Mouse (Mus musculus) cerebellum, adult 9-11 months (tissue): ENCODE results near the gene Gramd1b.

Experiments used
- DNase-seq: peaks from one replicate; pipeline ENCODE4 v3.0.0; 2022

Gene Gramd1b

GRCm38 (mm10) chr9:40331411-40332286, 199.5 kb downstream of the Gramd1b start:
- DNase-seq, result peak; percentile 76

DNA sequence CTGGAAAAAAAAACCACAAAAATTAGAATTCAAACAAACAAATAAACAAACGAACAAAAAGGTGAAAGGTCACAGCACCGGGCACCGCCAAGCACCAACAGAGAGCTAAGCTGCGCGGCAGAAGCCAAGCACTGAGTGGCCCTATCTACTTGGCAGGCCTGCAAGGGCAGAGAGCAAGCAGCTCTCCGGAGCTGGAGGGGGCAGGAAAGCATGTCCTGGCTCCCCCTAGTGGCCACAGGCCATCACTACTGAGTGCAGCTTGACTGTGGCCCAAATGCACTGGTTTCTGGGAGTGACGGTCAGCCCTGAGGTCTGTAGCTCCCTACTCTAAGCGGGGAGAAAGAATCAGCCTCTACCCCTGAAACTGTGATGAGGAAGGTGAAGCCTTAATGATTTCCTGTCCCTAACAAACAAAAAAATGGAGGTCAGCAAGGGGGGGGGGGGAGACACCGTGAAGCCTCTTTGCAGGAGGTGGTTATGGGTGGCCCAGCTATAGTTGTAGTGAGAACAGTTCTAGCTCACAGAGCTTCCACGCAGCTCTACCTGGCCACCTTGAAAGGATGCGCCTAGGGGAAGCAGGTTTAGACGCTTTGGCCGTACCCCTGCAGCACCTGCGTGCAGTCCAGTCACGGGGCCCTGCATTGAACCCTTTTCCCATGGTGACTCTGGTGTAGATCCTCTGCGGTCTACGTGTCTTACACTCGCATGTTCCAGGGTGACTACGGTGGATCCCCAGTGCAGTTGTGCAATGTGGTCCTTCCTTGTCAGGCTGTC, 200.4 kb downstream of the Gramd1b start:
- peak; percentile 96 for DNase-seq

DNA sequence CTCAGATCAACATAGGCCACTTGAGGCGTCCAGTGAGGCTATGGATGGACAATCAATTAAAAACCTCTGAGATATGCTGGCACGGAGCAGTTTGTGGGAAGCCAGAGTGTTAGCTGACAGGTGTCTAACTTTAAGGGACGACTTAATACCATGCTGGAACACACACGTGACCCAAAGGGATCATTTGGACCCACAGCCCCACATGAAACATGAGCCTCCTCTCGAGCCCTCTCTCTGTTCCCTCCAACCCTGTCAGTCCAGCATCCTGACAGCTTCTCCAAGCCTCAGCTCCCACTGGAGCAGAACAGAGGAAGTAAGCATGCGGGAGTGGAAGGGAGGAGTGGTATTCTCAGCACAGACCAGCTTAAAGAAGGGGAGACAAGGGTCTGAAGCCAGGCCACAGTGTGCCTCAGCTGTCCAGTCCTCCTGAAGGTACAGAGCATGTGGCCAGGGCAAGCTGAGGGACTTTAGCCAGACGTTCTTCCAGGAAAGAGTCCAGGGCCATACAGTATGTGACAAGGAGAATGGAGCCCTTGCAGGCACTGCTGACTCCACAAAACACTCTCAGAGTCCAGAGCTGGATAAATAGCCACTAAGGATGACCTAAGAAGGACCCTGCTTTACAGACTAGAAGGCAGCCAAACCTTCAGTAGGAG, 204.8 kb downstream of the Gramd1b start:
- no peak for DNase-seq

GRCm38 (mm10) chr9:40324826-40325225, 206.4 kb downstream of the Gramd1b start:
- no peak for DNase-seq

DNA sequence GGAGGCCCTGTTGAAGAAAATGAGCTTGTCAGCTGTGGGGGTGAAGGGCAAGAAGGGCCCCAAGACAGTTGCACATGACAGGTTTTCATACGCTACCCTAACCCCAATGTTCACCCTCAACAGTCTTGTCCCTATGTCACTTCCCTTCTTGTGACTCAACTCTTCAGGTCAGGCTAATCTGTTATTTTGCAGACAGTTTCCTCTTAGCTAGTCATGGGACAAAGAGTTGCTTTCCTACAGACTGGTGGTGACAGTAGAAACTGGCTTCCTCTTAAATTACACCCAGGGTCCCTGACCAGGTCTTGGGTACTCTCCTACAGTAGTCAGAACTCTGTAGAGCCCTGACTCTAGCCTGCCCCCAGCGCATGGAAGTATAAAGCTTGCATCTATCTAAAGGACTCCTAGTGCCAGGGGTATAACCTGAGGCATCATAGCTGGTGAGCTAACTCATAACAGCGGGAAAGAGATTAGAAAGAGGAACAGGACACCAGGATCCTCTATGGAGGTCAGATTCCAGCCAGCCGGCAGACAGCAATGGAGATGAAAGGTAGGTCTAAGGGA, 206.9 kb downstream of the Gramd1b start:
- DNase-seq, result no peak

- no peak for DNase-seq
These were observed 207.4 kb downstream of the Gramd1b start for GRCm38 (mm10) chr9:40323773-40324172.

GRCm38 (mm10) chr9:40323171-40323570, 208.0 kb downstream of the Gramd1b start:
- DNase-seq, result no peak

GRCm38 (mm10) chr9:40322372-40322771, 208.8 kb downstream of the Gramd1b start:
- no peak for DNase-seq

DNA sequence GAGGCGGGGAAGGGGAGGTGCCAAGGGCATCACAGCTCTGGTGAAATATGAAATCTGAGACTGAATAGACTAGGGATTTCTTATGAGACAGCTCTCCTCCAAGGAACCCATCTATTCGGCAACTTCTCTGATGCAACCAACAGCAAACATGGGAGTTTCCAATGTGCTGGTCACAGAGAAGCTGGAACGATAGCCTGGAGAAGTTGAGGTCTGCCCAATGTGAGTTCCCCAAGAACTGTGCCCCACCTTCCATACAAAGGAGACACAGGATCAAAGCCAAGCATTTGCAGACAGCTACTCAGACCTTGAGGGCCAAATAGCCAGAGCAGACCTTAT, 209.5 kb downstream of the Gramd1b start:
- no peak for DNase-seq

DNA sequence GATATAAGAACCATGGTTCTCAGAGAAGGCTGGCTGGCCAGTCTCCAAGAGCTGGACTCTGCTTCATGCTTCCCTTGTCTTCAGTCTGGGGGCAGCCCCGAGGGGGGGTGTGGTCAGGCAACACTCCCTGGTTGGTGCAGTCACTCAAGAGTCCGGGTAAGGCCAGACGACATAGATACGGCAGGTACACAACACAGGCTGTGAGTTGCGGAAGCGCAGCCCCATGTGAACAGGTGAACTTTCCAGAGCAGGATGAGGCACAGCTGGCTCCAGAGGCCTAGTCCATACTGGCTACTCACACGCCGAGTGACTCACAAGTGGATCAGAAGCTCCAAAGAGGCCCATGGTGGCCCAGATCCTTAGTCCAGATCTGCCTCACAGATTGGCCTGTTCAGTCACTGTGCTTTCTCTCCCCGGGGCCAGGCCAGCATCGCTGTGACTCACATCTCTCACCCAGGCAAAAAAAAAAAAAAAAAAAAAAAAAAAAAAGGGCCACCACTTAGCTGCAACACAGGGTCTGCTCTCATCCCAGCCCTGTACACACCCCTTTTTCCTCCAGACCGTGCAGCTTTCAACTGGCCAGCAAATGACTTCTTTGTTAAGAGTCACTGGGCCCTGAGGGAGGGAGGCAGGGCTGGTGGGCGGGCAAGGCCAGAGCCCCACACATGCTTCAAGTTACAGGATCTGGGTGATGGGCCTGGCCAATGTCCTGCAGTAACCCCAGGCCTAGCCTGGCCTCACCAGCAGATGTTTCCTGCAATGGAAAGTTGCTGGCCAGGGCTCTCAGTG, 210.1 kb downstream of the Gramd1b start:
- peak; percentile 67 for DNase-seq

GRCm38 (mm10) chr9:40320405-40320804, 210.8 kb downstream of the Gramd1b start:
- peak; percentile 68 for DNase-seq

DNA sequence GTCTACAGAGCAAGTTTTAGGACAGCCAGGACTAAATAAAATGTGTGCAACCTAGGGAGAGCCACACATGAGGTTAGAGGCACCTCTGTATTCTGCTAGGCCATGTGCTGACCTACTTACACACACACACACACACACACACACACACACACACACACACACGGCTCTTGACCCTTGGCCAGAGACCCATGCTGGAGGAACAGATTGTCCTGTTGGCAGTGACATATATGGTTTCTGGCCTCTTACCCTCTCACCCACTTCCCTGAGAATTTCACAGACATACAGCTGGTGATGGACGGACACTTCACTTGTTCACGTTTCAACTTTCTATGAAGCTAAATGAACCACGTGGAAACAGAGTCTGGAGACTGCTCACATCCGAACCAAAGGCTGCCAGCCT, 212.4 kb downstream of the Gramd1b start:
- DNase-seq, result peak; percentile 74

DNA sequence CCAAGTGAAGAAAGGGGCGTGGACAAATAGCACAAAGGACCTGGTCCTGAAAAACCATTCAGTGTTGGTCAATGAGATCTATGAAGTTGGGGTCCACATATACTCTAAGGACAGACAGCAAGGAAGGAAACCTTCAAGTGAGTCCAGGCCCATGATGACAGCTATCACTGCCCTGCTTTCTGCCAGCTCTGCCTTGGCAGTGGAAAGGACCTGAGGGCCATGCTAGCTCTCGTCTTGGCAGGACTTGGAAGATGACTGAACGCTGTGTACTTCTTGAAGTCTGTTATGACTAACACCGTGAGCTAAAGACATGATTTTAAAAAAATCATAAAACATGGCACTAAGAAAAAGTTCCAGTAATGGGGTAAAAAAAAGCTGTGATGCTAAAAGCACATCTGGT, 213.4 kb downstream of the Gramd1b start:
- DNase-seq, result no peak

DNA sequence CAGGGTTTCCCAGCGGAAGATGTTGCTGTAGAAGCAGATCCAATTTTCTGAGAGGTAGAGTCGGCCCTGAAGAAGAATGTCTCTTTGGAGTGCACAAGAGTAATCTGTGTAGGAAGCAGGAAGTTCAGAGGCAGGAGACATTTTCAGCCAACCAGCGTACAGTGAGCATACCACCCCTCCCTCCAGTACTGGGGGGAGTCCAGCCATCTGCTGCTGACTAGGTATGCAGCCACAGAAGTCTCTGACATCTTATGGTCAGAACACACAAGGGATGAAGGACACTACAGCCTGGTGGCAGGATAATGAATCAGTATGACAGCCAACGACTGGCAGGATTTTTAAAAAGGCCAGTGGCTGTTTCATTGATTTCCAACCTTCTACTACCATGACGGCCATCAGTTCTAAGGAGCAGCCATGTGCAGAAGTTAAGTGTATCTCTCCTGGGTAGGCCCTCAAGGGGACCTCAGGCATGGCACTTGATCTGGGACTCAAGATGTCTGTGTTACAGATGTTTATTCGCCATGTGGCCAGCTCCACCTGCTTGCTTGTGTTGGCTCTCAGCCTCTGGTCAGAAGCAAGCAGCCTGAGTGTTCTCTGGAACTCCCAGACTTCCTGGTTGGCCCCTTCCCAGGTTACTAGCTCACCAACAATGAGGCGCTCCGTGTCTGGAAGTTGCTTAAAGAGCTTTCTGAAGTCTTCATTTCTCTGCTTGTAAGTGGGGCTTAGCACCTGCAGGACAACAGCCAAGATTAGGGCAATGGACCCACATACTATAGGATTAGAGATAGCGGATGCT, 214.1 kb downstream of the Gramd1b start:
- DNase-seq, result no peak

DNA sequence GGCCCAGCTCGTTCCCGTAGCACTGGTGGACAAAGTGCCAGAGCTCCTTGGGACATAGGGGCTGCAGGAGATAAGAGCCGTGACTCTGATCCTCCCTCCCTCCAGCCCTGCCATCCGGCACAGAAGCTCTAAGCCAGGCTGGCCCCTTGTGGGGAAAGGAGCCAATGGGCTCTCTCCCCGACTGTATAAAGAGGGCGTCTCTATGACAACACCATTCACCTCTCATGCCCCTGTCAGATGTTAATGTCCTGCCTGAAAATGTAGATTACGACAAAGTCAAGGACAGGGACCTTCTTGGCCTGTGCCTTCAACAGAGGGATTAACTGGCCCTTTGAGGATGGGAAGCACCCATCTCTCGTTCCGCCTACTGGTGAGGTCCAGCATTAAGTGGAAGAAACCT, 219.4 kb downstream of the Gramd1b start:
- DNase-seq, result no peak

- DNase-seq, result no peak
These were observed 221.3 kb downstream of the Gramd1b start for GRCm38 (mm10) chr9:40309876-40310275.

DNA sequence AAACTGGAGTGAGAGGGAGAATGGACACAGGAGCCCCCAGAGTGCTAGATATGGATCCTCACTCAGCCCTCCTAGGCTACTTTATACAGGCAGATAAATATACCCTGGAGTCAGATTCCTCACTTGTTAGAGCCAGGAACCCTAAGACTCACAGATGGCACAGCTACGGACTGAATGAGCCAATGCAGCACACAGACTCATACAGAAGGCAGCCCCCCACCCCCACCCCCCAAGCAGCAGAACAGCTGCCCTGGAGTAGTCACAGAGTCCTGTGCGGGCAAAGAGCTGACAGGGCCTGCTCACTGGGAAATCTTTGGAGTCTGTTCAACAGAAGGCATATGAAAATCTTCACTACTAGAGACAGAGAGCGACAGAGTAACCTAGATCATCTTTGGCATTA, 223.9 kb downstream of the Gramd1b start:
- no peak for DNase-seq

DNA sequence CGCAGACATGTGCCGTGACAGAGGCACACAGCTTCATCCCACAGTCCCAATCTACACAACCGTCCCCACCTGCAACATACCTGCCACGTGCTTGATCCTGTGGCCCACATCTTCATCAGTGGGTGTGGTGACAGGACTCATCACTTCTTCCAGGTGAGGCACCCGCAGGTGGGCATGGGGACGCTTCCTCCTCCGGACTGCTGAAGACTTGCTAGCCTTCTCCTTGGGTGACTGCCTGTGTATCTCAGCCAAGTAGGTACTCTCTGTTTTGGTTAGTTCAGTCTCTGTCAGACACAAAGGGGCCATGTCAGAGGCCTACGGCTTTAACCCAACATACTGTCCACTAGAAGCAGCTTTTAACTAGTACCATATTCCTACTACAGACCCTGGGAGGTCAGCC, 226.9 kb downstream of the Gramd1b start:
- no peak for DNase-seq

- no peak for DNase-seq
These were observed 228.8 kb downstream of the Gramd1b start for GRCm38 (mm10) chr9:40302375-40302774.

DNA sequence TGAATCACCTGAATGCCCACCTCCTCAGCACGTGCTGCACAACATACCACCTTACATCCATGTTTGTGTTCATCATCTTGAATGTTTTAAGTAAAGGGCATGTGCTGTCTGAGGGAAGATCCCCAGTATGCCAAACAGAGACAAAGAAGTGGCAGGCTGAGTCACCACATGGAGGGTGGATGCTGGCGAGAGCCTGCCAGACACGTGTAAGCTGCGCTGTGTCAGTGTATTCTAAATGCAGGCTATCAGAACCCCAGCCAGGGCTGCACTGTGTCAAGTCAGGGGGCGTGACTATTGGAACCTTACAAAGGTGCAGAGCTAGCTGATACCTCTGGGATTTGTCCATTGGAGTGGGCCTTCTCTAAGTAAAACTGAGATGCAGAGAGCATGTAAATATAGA, 229.7 kb downstream of the Gramd1b start:
- no peak for DNase-seq
